Mouse (Mus musculus): ENCODE data around the gene Gpr176. TPM values are rescaled to one million over a fixed set of nuclear protein-coding genes. Genes with fewer than 3 reads are reported as not detected.

The Gpr176 gene
- polyA plus RNA-seq, 1 experiment from 2014 or later = 8.3 TPM

GRCm38 (mm10) chr2:118315656-118316402 lies 57.4 kb downstream of the Gpr176 start:
- no peak overlapping the region for H3K4me2 ChIP-seq
- H3K4me1 ChIP-seq (replicated peaks) = peaks cover 17% of the 10 kb centered on the region
- no peak for ATAC-seq (ENCODE audit: low FRiP score, low read depth)
- WGBS = 75% methylated on average over 12 of the region's 12 CpGs
- no peaks in the 10 kb centered on the region for H3K9me3 ChIP-seq
- no peaks in the 10 kb centered on the region for H3K27me3 ChIP-seq
- H3K36me3 ChIP-seq = no peaks in the 10 kb centered on the region
- H3K9ac ChIP-seq = no peak overlapping the region
- no peak overlapping the region for H3K4me3 ChIP-seq
- H3K27ac ChIP-seq (replicated peaks) = no peak overlapping the region

GRCm38 (mm10) chr2:118307561-118307960 lies 65.7 kb downstream of the Gpr176 start:
- ATAC-seq (ENCODE audit: low FRiP score, low read depth) = peak; percentile 82
- peak overlapping the region; percentile 24; the same call in 1 of the 2 replicates for H3K4me2 ChIP-seq
- no peaks in the 10 kb centered on the region for H3K27me3 ChIP-seq
- no peaks in the 10 kb centered on the region for H3K36me3 ChIP-seq
- no peaks in the 10 kb centered on the region for H3K9me3 ChIP-seq
- H3K4me3 ChIP-seq = 0 out of 2 replicates have a peak overlapping the region, but pooled peaks have one; percentile 3
- H3K9ac ChIP-seq = no peak overlapping the region
- peaks cover 3% of the 10 kb centered on the region; the same call in 1 of the 2 replicates for H3K4me1 ChIP-seq (replicated peaks)
- H3K27ac ChIP-seq (replicated peaks) = 0 out of 2 replicates have a peak overlapping the region, but pooled peaks have one; percentile 23
- WGBS = 59% methylated on average over 8 of the region's 8 CpGs

GRCm38 (mm10) chr2:118306966-118307365 lies 66.3 kb downstream of the Gpr176 start:
- WGBS = 74% methylated on average over 2 of the region's 2 CpGs
- no peak overlapping the region for H3K4me2 ChIP-seq
- ATAC-seq (ENCODE audit: low FRiP score, low read depth) = no peak
- no peak overlapping the region for H3K4me3 ChIP-seq
- no peaks in the 10 kb centered on the region for H3K9me3 ChIP-seq
- no peak overlapping the region for H3K9ac ChIP-seq
- H3K36me3 ChIP-seq = no peaks in the 10 kb centered on the region
- no peaks in the 10 kb centered on the region for H3K27me3 ChIP-seq
- H3K4me1 ChIP-seq (replicated peaks) = peaks cover 3% of the 10 kb centered on the region; the same call in 1 of the 2 replicates
- no peak overlapping the region for H3K27ac ChIP-seq (replicated peaks)

- H3K9ac ChIP-seq = no peak overlapping the region
- H3K27ac ChIP-seq (replicated peaks) = no peak overlapping the region
- ATAC-seq (ENCODE audit: low FRiP score, low read depth) = no peak
- H3K4me3 ChIP-seq = no peak overlapping the region
- no peaks in the 10 kb centered on the region for H3K36me3 ChIP-seq
- H3K4me2 ChIP-seq = no peak overlapping the region
- 34% methylated on average over 3 of the region's 3 CpGs for WGBS
- H3K4me1 ChIP-seq (replicated peaks) = peaks cover 3% of the 10 kb centered on the region; the same call in 1 of the 2 replicates
- no peaks in the 10 kb centered on the region for H3K9me3 ChIP-seq
- no peaks in the 10 kb centered on the region for H3K27me3 ChIP-seq
These were observed 66.7 kb downstream of the Gpr176 start for GRCm38 (mm10) chr2:118306522-118306895.

GRCm38 (mm10) chr2:118305827-118306521 lies 67.2 kb downstream of the Gpr176 start:
- H3K27ac ChIP-seq (replicated peaks) = no peak overlapping the region
- WGBS = 78% methylated on average over 7 of the region's 7 CpGs
- peaks cover 3% of the 10 kb centered on the region; the same call in 1 of the 2 replicates for H3K4me1 ChIP-seq (replicated peaks)
- no peaks in the 10 kb centered on the region for H3K36me3 ChIP-seq
- H3K9ac ChIP-seq = no peak overlapping the region
- H3K4me2 ChIP-seq = no peak overlapping the region
- ATAC-seq (ENCODE audit: low FRiP score, low read depth) = no peak
- H3K9me3 ChIP-seq = no peaks in the 10 kb centered on the region
- H3K27me3 ChIP-seq = no peaks in the 10 kb centered on the region
- no peak overlapping the region for H3K4me3 ChIP-seq

- no peak overlapping the region for H3K4me2 ChIP-seq
- 83% methylated on average over 4 of the region's 4 CpGs for WGBS
- H3K4me3 ChIP-seq = no peak overlapping the region
- no peak for ATAC-seq (ENCODE audit: low FRiP score, low read depth)
- no peak overlapping the region for H3K27ac ChIP-seq (replicated peaks)
- H3K27me3 ChIP-seq = no peaks in the 10 kb centered on the region
- no peaks in the 10 kb centered on the region for H3K36me3 ChIP-seq
- H3K4me1 ChIP-seq (replicated peaks) = no peaks in the 10 kb centered on the region
- no peak overlapping the region for H3K9ac ChIP-seq
- H3K9me3 ChIP-seq = no peaks in the 10 kb centered on the region
These were observed 69.8 kb downstream of the Gpr176 start for GRCm38 (mm10) chr2:118303456-118303855.

GRCm38 (mm10) chr2:118301656-118302055 lies 71.6 kb downstream of the Gpr176 start:
- Histone ChIP-seq H3K9ac (no peak overlapping the region), H3K4me2 (no peak overlapping the region), H3K4me3 (no peak overlapping the region), H3K4me1 (replicated peaks) (no peaks in the 10 kb centered on the region), H3K27me3 (no peaks in the 10 kb centered on the region), H3K27ac (replicated peaks) (no peak overlapping the region), H3K36me3 (no peaks in the 10 kb centered on the region), H3K9me3 (no peaks in the 10 kb centered on the region)
- 82% methylated on average over 2 of the region's 2 CpGs for WGBS
- no peak for ATAC-seq (ENCODE audit: low FRiP score, low read depth)

- Histone ChIP-seq H3K27me3 (no peaks in the 10 kb centered on the region), H3K4me3 (no peak overlapping the region)
These were observed 72.1 kb downstream of the Gpr176 start for GRCm38 (mm10) chr2:118301041-118301545.

GRCm38 (mm10) chr2:118299981-118300380 lies 73.2 kb downstream of the Gpr176 start:
- no peak overlapping the region for H3K4me2 ChIP-seq
- H3K9me3 ChIP-seq = no peaks in the 10 kb centered on the region
- H3K4me3 ChIP-seq = no peak overlapping the region
- WGBS = 100% methylated on average over 2 of the region's 2 CpGs
- no peak for ATAC-seq (ENCODE audit: low FRiP score, low read depth)
- H3K27ac ChIP-seq (replicated peaks) = no peak overlapping the region
- no peaks in the 10 kb centered on the region for H3K4me1 ChIP-seq (replicated peaks)
- H3K9ac ChIP-seq = no peak overlapping the region
- H3K36me3 ChIP-seq = no peaks in the 10 kb centered on the region
- H3K27me3 ChIP-seq = no peaks in the 10 kb centered on the region

More at GRCm38 (mm10) chr2:118301041-118301545, 72.1 kb downstream of the Gpr176 start:
- ATAC-seq (ENCODE audit: low FRiP score, low read depth) = no peak
- Histone ChIP-seq H3K4me1 (replicated peaks) (no peaks in the 10 kb centered on the region), H3K4me2 (no peak overlapping the region), H3K27ac (replicated peaks) (no peak overlapping the region), H3K36me3 (no peaks in the 10 kb centered on the region), H3K9me3 (no peaks in the 10 kb centered on the region), H3K9ac (no peak overlapping the region)
- 61% methylated on average over 8 of the region's 8 CpGs for WGBS

GRCm38 (mm10) chr2:118298601-118299000 lies 74.6 kb downstream of the Gpr176 start:
- WGBS = 58% methylated on average over 4 of the region's 4 CpGs
- no peaks in the 10 kb centered on the region for H3K27me3 ChIP-seq
- 0 out of 2 replicates have a peak, but pooled peaks cover 3% of the 10 kb centered on the region for H3K4me1 ChIP-seq (replicated peaks)
- no peak for ATAC-seq (ENCODE audit: low FRiP score, low read depth)
- H3K9ac ChIP-seq = no peak overlapping the region
- no peaks in the 10 kb centered on the region for H3K9me3 ChIP-seq
- H3K36me3 ChIP-seq = no peaks in the 10 kb centered on the region
- H3K27ac ChIP-seq (replicated peaks) = no peak overlapping the region
- no peak overlapping the region for H3K4me3 ChIP-seq
- no peak overlapping the region for H3K4me2 ChIP-seq

GRCm38 (mm10) chr2:118297966-118298365 lies 75.3 kb downstream of the Gpr176 start:
- H3K27me3 ChIP-seq = no peaks in the 10 kb centered on the region
- no peak overlapping the region for H3K4me3 ChIP-seq
- 76% methylated on average over 2 of the region's 2 CpGs for WGBS
- no peak overlapping the region for H3K9ac ChIP-seq
- no peaks in the 10 kb centered on the region for H3K36me3 ChIP-seq
- no peak overlapping the region for H3K27ac ChIP-seq (replicated peaks)
- ATAC-seq (ENCODE audit: low FRiP score, low read depth) = no peak
- H3K4me2 ChIP-seq = no peak overlapping the region
- no peaks in the 10 kb centered on the region for H3K9me3 ChIP-seq
- H3K4me1 ChIP-seq (replicated peaks) = 0 out of 2 replicates have a peak, but pooled peaks cover 3% of the 10 kb centered on the region

- Histone ChIP-seq H3K27ac (replicated peaks) (no peak overlapping the region), H3K9me3 (no peaks in the 10 kb centered on the region), H3K9ac (no peak overlapping the region), H3K4me1 (replicated peaks) (0 out of 2 replicates have a peak, but pooled peaks cover 3% of the 10 kb centered on the region), H3K4me3 (no peak overlapping the region), H3K36me3 (no peaks in the 10 kb centered on the region), H3K4me2 (no peak overlapping the region), H3K27me3 (no peaks in the 10 kb centered on the region)
- 67% methylated on average over 7 of the region's 7 CpGs for WGBS
- no peak for ATAC-seq (ENCODE audit: low FRiP score, low read depth)
These were observed 77.7 kb downstream of the Gpr176 start for GRCm38 (mm10) chr2:118295505-118295904.
